Comparison of ENCODE assay signal across 35 mouse cellular contexts in genomic region chr5:14043116-14043515, GRCm38 (mm10).
"Had no signal": no experiment of that assay in that cellular context is flagged by ENCODE, and none has a peak within 500 bp of the region (broad histone marks: within the 10 kb centered on the region; RNA-seq: fewer than 3 reads in every experiment).

No protein-coding gene starts in this region.

- H3K4me2 ChIP-seq: heart, embryonic 11.5 days; heart, embryonic 12.5 days; heart, embryonic 13.5 days; heart, embryonic 15.5 days; hindbrain, embryonic 12.5 days; hindbrain, embryonic 13.5 days; hindbrain, embryonic 14.5 days; hindbrain, embryonic 15.5 days; intestine, embryonic 15.5 days; kidney, embryonic 15.5 days had no signal

- H3K9me3 ChIP-seq: heart, embryonic 10.5 days; heart, embryonic 12.5 days; heart, embryonic 13.5 days; heart, embryonic 15.5 days; hindbrain, embryonic 10.5 days; hindbrain, embryonic 12.5 days; hindbrain, embryonic 13.5 days; hindbrain, embryonic 15.5 days; intestine, embryonic 15.5 days; kidney, embryonic 15.5 days had no signal

- DNase-seq: heart, postnatal 10 days; heart, postnatal 14 days; heart, postnatal 36 days; heart, postnatal 4 days; kidney, adult 11 months; kidney, adult 18-20 months; kidney, adult 2 months; kidney, adult 8-10 months; kidney, adult 9 months; kidney, postnatal 10 days; kidney, postnatal 14 days; kidney, postnatal 25 days; kidney, postnatal 36 days; kidney, postnatal 4 days; layer of hippocampus, adult 9-11 months; layer of hippocampus, postnatal 36 days had no signal

- H3K4me1 ChIP-seq: heart, embryonic 10.5 days; heart, embryonic 12.5 days; heart, embryonic 13.5 days; intestine, embryonic 15.5 days; kidney, embryonic 15.5 days had no signal

- H3K9ac ChIP-seq: heart, embryonic 12.5 days; heart, embryonic 13.5 days; heart, embryonic 15.5 days; hindbrain, embryonic 12.5 days; hindbrain, embryonic 13.5 days; hindbrain, embryonic 14.5 days; hindbrain, embryonic 15.5 days; intestine, embryonic 15.5 days; kidney, embryonic 15.5 days had no signal

- H3K27me3 ChIP-seq: heart, embryonic 12.5 days; heart, embryonic 13.5 days; heart, embryonic 15.5 days; hindbrain, embryonic 12.5 days; hindbrain, embryonic 13.5 days; hindbrain, embryonic 15.5 days; intestine, embryonic 15.5 days; kidney, embryonic 15.5 days had no signal

- H3K4me3 ChIP-seq: heart, embryonic 10.5 days; heart, embryonic 12.5 days; heart, embryonic 13.5 days; heart, embryonic 15.5 days; hindbrain, embryonic 10.5 days; hindbrain, embryonic 12.5 days; hindbrain, embryonic 13.5 days; hindbrain, embryonic 15.5 days; intestine, embryonic 15.5 days; kidney, embryonic 15.5 days; layer of hippocampus, adult 2 months had no signal

- H3K36me3 ChIP-seq: heart, embryonic 10.5 days; heart, embryonic 12.5 days; heart, embryonic 13.5 days; heart, embryonic 15.5 days; hindbrain, embryonic 10.5 days; hindbrain, embryonic 12.5 days; hindbrain, embryonic 13.5 days; hindbrain, embryonic 15.5 days; intestine, embryonic 15.5 days; kidney, embryonic 15.5 days had no signal

- ATAC-seq: hindbrain, embryonic 16.5 days; hindbrain, postnatal 0 days; inflammation-experienced regulatory T-cells, adult 6 months; intestine, embryonic 15.5 days; intestine, embryonic 16.5 days; intestine, postnatal 0 days had no signal

- H3K27ac ChIP-seq: heart, embryonic 10.5 days; heart, embryonic 13.5 days; heart, embryonic 15.5 days; hindbrain, embryonic 10.5 days; hindbrain, embryonic 12.5 days; hindbrain, embryonic 13.5 days; hindbrain, embryonic 14.5 days; hindbrain, embryonic 15.5 days; hindbrain, postnatal 0 days; intestine, embryonic 15.5 days; kidney, embryonic 15.5 days; kidney, postnatal 0 days; layer of hippocampus, adult 2 months had no signal
